Mouse (Mus musculus): ENCODE results near the gene Ctdspl.

DNA sequence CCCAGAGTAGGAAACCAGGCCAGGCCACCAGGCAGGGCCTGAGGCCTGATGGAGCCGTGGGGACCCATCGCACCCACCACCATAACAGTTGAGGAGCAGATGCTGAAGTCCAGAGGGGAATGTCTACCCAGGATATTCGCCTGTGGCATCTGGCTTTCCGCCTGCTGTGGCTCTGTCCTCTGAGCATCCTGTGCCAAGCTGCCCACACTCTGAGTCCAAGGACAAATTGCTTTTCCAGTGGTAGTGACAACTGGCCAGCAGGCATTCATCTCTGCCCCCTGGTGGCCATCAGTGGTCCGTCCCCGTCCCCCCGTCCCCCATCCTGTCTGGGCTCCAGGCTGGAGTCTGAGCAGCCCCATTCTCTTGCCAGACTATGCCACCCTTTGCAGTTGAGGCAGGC, 103.3 kb downstream of the Ctdspl start:
- TF ChIP-seq POLR2A (IDR thresholded peaks at IDR 0.05; ENCODE audit: borderline replicate concordance, low read depth, low read length) = no peak
- TF ChIP-seq CTCF (IDR thresholded peaks at IDR 0.05; ENCODE audit: low read depth, low read length) = peak; percentile 43
